Mouse (Mus musculus): ENCODE measurements at regions not wholly inside any gene's neighbourhood (a gene's known extent, or its start where the extent isn't known, plus 50 kb on each side); places are given as distances from the start of the nearest gene placed in this dataset.

- DNase-seq (ENCODE audit: low spot score in 2 of 2) = no peak
Measured at GRCm38 (mm10) chr10:119018490-119018889, 148.5 kb upstream of the Dyrk2 start.

- DNase-seq (ENCODE audit: low spot score in 2 of 2) = no peak
Measured at GRCm38 (mm10) chr10:119016104-119016503, 146.1 kb upstream of the Dyrk2 start.

- DNase-seq (ENCODE audit: low spot score in 2 of 2) = no peak
Measured at GRCm38 (mm10) chr10:119015311-119016055, 145.5 kb upstream of the Dyrk2 start.

- DNase-seq (ENCODE audit: low spot score in 2 of 2) = no peak
Measured at GRCm38 (mm10) chr10:119014731-119015130, 144.7 kb upstream of the Dyrk2 start.

- peak in 1 of 2 experiments; percentile 53 for DNase-seq (ENCODE audit: low spot score in 2 of 2)
Measured at GRCm38 (mm10) chr10:119013758-119014157, 143.7 kb upstream of the Dyrk2 start.

GRCm38 (mm10) chr10:119011511-119011910, 141.5 kb upstream of the Dyrk2 start:
- no peak for DNase-seq (ENCODE audit: low spot score in 2 of 2)

GRCm38 (mm10) chr10:119010884-119011283, 140.9 kb upstream of the Dyrk2 start:
- DNase-seq (ENCODE audit: low spot score in 2 of 2) = no peak

- no peak for DNase-seq (ENCODE audit: low spot score in 2 of 2)
Measured at GRCm38 (mm10) chr10:119006866-119007575, 137.0 kb upstream of the Dyrk2 start.

GRCm38 (mm10) chr10:119005491-119005890, 135.5 kb upstream of the Dyrk2 start:
- no peak for DNase-seq (ENCODE audit: low spot score in 2 of 2)

GRCm38 (mm10) chr10:119004426-119004825, 134.4 kb upstream of the Dyrk2 start:
- DNase-seq (ENCODE audit: low spot score in 2 of 2) = no peak

GRCm38 (mm10) chr10:119003839-119004238, 133.8 kb upstream of the Dyrk2 start:
- no peak for DNase-seq (ENCODE audit: low spot score in 2 of 2)

- DNase-seq (ENCODE audit: low spot score in 2 of 2) = no peak
Measured at GRCm38 (mm10) chr10:119003042-119003441, 133.0 kb upstream of the Dyrk2 start.

- DNase-seq (ENCODE audit: low spot score in 2 of 2) = no peak
Measured at GRCm38 (mm10) chr10:119001895-119002294, 131.9 kb upstream of the Dyrk2 start.

- DNase-seq (ENCODE audit: low spot score in 2 of 2) = no peak
Measured at GRCm38 (mm10) chr10:119001000-119001780, 131.2 kb upstream of the Dyrk2 start.

GRCm38 (mm10) chr10:118998966-118999365, 129.0 kb upstream of the Dyrk2 start:
- no peak for DNase-seq (ENCODE audit: low spot score in 2 of 2)

GRCm38 (mm10) chr10:118997034-118997433, 127.0 kb upstream of the Dyrk2 start:
- DNase-seq (ENCODE audit: low spot score in 2 of 2) = no peak

GRCm38 (mm10) chr10:118993819-118994574, 124.0 kb upstream of the Dyrk2 start:
- DNase-seq (ENCODE audit: low spot score in 2 of 2) = no peak

- DNase-seq (ENCODE audit: low spot score in 2 of 2) = peak; percentile 59 to 77
Measured at GRCm38 (mm10) chr10:118991213-118991612, 121.2 kb upstream of the Dyrk2 start.

- DNase-seq (ENCODE audit: low spot score in 2 of 2) = no peak
Measured at GRCm38 (mm10) chr10:118990500-118990899, 120.5 kb upstream of the Dyrk2 start.

GRCm38 (mm10) chr10:118989812-118990211, 119.8 kb upstream of the Dyrk2 start:
- DNase-seq (ENCODE audit: low spot score in 2 of 2) = no peak

GRCm38 (mm10) chr10:118988249-118988648, 118.2 kb upstream of the Dyrk2 start:
- no peak for DNase-seq (ENCODE audit: low spot score in 2 of 2)

- no peak for DNase-seq (ENCODE audit: low spot score in 2 of 2)
Measured at GRCm38 (mm10) chr10:118984580-118984979, 114.6 kb upstream of the Dyrk2 start.

Data from right cerebral cortex, postnatal 36 days (tissue).